17 mouse cellular contexts compared by ENCODE assay signal in genomic region chr10:119851594-119851993, GRCm38 (mm10).
"Had no signal": no experiment of that assay in that cellular context is flagged by ENCODE, and none has a peak within 500 bp of the region (broad histone marks: within the 10 kb centered on the region; RNA-seq: fewer than 3 reads in every experiment).

No protein-coding gene starts in this region.

- H3K27ac ChIP-seq: neural tube, embryonic 12.5 days; neural tube, embryonic 13.5 days; neural tube, embryonic 15.5 days; stomach, embryonic 15.5 days; stomach, postnatal 0 days had no signal

- DNase-seq: retina, postnatal 1 day; right cerebral cortex, adult 18-20 months; right cerebral cortex, postnatal 14 days; right cerebral cortex, postnatal 25 days; right cerebral cortex, postnatal 4 days; spleen, adult 18-20 months; thymus, adult 18-20 months; thymus, adult 2 months; thymus, postnatal 14 days; thymus, postnatal 25 days; thymus, postnatal 36 days; thymus, postnatal 4 days had no signal

- H3K4me2 ChIP-seq: neural tube, embryonic 12.5 days; neural tube, embryonic 13.5 days; neural tube, embryonic 15.5 days; stomach, embryonic 15.5 days had no signal

- H3K9me3 ChIP-seq: neural tube, embryonic 13.5 days; neural tube, embryonic 15.5 days; stomach, embryonic 15.5 days had no signal

- H3K36me3 ChIP-seq: neural tube, embryonic 12.5 days; neural tube, embryonic 13.5 days; neural tube, embryonic 15.5 days; stomach, embryonic 15.5 days had no signal

- H3K9ac ChIP-seq: neural tube, embryonic 12.5 days; neural tube, embryonic 13.5 days; neural tube, embryonic 15.5 days; stomach, embryonic 15.5 days had no signal

- H3K4me1 ChIP-seq: neural tube, embryonic 13.5 days; neural tube, embryonic 15.5 days; stomach, embryonic 15.5 days had no signal

- H3K4me3 ChIP-seq: neural tube, embryonic 12.5 days; neural tube, embryonic 13.5 days; neural tube, embryonic 15.5 days; stomach, embryonic 15.5 days had no signal

- H3K27me3 ChIP-seq: neural tube, embryonic 12.5 days; neural tube, embryonic 13.5 days; neural tube, embryonic 15.5 days; stomach, embryonic 15.5 days had no signal
